Mouse (Mus musculus): ENCODE measurements around the gene Zbtb20. TPM values are rescaled to one million over a fixed set of nuclear protein-coding genes. Genes with fewer than 3 reads are reported as not detected.

Gene Zbtb20
- polyA plus RNA-seq, 1 experiment, result 11.2 TPM

DNA sequence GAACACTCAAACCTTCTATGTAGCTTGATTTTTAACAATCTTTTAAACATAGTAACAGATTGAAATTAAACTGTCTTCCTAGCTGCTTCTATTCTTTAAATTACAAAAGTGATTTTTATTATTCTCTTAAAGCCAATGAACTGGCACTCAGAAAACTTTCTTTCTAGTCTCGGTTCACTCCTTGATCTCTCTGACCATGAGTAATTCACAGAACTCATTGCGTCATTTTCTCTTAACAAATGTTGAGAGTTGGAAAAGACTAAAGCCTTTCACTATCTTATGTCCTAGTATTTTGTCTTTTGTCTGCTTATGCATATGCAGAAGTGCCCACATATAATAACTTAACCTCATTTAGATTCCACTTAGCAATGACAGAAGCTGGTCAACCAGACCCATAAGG is 525.3 kb downstream of the Zbtb20 start:
- 76% methylated on average over 2 of the region's 2 CpGs for WGBS

DNA sequence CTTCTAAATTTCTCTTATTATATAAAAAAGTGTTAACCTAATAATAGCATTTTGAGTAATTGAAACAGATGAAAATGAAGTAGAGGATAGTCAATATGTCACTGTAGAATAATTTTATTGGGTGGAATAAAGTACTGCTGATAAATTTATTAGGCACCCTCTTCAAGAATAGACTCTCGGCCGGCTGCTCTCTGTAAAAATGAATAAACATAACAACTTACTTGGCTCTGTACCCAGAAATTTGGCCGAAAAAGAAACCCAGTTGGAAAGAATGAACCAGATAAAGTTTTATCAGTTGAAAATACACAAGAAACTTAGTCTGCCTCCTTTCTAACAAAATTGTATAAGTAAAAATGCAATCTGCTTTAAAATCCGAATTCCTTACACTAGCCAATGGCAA is 527.2 kb downstream of the Zbtb20 start:
- Histone ChIP-seq H3K4me3 (replicated peaks; ENCODE audit: control insufficient read depth, low read depth, low read length) (no peak overlapping the region), H3K4me1 (ENCODE audit: control insufficient read depth, insufficient read depth, low read length) (no peaks in the 10 kb centered on the region), H3K27ac (ENCODE audit: control insufficient read depth, insufficient read depth, low read depth, low read length, poor library complexity) (no peak overlapping the region)
- 81% methylated on average over 4 of the region's 4 CpGs for WGBS
- TF ChIP-seq POLR2A (IDR thresholded peaks at IDR 0.05; ENCODE audit: borderline replicate concordance, control insufficient read depth, low read depth, low read length) (no peak), CTCF (IDR thresholded peaks at IDR 0.05; ENCODE audit: control insufficient read depth, insufficient read depth, low read length) (no peak)

More for the DNA sequence above, 525.3 kb downstream of the Zbtb20 start:
- Histone ChIP-seq H3K27ac (ENCODE audit: control insufficient read depth, insufficient read depth, low read depth, low read length, poor library complexity) (no peak overlapping the region), H3K4me1 (ENCODE audit: control insufficient read depth, insufficient read depth, low read length) (no peaks in the 10 kb centered on the region), H3K4me3 (replicated peaks; ENCODE audit: control insufficient read depth, low read depth, low read length) (no peak overlapping the region)
- no peak for TF ChIP-seq POLR2A (IDR thresholded peaks at IDR 0.05; ENCODE audit: borderline replicate concordance, control insufficient read depth, low read depth, low read length)
- no peak for TF ChIP-seq CTCF (IDR thresholded peaks at IDR 0.05; ENCODE audit: control insufficient read depth, insufficient read depth, low read length)

DNA sequence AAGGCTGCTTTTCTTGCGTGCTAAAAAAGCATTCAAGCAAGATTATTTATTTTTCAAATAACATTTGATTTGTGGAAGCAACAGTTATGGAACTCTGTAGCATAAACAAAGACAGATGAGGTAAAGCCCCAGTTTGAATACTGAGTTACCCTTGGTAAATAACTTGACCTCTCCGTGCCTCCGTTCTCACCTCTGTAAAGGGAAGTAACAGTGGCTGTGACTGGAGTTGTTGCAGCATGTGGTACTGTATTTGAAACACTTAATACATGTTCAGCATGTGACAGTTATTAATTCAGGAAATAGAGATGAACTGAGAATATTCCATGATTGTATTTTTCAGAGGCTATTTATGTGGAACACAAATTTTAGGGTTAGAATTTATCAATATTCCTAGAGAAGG is 529.4 kb downstream of the Zbtb20 start:
- TF ChIP-seq POLR2A (IDR thresholded peaks at IDR 0.05; ENCODE audit: borderline replicate concordance, control insufficient read depth, low read depth, low read length) (no peak), CTCF (IDR thresholded peaks at IDR 0.05; ENCODE audit: control insufficient read depth, insufficient read depth, low read length) (no peak)
- Histone ChIP-seq H3K4me1 (ENCODE audit: control insufficient read depth, insufficient read depth, low read length) (no peaks in the 10 kb centered on the region; the same call in 1 of the 2 replicates), H3K4me3 (replicated peaks; ENCODE audit: control insufficient read depth, low read depth, low read length) (no peak overlapping the region), H3K27ac (ENCODE audit: control insufficient read depth, insufficient read depth, low read depth, low read length, poor library complexity) (no peak overlapping the region)
- 83% methylated on average over 3 of the region's 3 CpGs for WGBS

DNA sequence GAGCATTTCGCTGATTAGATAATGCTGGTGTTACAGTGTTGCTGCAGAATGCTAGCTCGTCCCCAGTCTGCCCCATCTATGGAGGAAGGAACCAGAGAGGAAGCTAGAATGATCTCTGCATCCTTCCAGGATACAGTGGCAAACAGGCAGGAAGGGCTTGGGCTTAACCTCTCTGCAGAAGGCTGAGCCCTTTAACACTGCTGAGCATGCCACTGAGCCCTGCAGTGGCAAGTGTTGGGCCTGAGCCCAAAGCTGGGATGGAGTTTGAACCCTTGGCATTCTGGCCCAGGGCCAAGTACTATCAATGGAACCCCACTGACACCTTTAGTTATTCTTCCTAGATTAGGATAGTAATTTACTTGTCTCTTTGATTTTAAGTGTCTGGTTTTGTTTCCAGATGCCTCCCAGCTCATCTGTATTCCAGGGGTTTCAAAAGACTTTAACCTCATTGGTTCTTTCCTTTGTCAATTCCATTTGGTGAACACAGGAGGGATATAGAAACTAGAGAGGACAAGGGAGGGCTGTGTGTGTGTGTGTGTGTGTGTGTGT is 532.0 kb downstream of the Zbtb20 start:
- TF ChIP-seq POLR2A (IDR thresholded peaks at IDR 0.05; ENCODE audit: borderline replicate concordance, control insufficient read depth, low read depth, low read length) (no peak), CTCF (IDR thresholded peaks at IDR 0.05; ENCODE audit: control insufficient read depth, insufficient read depth, low read length) (no peak)
- H3K4me1 ChIP-seq (ENCODE audit: control insufficient read depth, insufficient read depth, low read length), result no peaks in the 10 kb centered on the region; the same call in 1 of the 2 replicates
- H3K27ac ChIP-seq (ENCODE audit: control insufficient read depth, insufficient read depth, low read depth, low read length, poor library complexity), result no peak overlapping the region
- 63% methylated on average over 2 of the region's 2 CpGs for WGBS
- H3K4me3 ChIP-seq (replicated peaks; ENCODE audit: control insufficient read depth, low read depth, low read length), result no peak overlapping the region

DNA sequence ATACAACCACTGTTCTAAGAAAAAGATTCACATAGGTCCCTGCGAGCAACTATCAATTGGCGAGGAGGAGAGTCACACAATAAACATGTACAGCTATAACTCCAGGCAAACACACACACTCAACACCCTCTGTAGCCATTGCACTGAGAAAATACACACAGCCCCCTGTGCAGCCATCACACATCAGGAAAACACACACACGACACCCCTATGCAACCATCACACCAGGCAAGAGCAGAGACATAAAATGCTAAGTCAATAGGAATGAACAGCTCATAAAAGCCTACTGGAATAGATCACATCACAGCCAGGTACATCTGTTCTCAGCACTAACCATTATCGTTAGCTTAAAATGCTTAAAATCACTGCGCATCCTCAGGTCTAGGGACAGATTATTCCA is 532.9 kb downstream of the Zbtb20 start:
- no peak for TF ChIP-seq CTCF (IDR thresholded peaks at IDR 0.05; ENCODE audit: control insufficient read depth, insufficient read depth, low read length)
- TF ChIP-seq POLR2A (IDR thresholded peaks at IDR 0.05; ENCODE audit: borderline replicate concordance, control insufficient read depth, low read depth, low read length), result no peak
- Histone ChIP-seq H3K4me1 (ENCODE audit: control insufficient read depth, insufficient read depth, low read length) (no peaks in the 10 kb centered on the region; the same call in 1 of the 2 replicates), H3K4me3 (replicated peaks; ENCODE audit: control insufficient read depth, low read depth, low read length) (no peak overlapping the region), H3K27ac (ENCODE audit: control insufficient read depth, insufficient read depth, low read depth, low read length, poor library complexity) (no peak overlapping the region)
- 78% methylated on average over 5 of the region's 5 CpGs for WGBS

DNA sequence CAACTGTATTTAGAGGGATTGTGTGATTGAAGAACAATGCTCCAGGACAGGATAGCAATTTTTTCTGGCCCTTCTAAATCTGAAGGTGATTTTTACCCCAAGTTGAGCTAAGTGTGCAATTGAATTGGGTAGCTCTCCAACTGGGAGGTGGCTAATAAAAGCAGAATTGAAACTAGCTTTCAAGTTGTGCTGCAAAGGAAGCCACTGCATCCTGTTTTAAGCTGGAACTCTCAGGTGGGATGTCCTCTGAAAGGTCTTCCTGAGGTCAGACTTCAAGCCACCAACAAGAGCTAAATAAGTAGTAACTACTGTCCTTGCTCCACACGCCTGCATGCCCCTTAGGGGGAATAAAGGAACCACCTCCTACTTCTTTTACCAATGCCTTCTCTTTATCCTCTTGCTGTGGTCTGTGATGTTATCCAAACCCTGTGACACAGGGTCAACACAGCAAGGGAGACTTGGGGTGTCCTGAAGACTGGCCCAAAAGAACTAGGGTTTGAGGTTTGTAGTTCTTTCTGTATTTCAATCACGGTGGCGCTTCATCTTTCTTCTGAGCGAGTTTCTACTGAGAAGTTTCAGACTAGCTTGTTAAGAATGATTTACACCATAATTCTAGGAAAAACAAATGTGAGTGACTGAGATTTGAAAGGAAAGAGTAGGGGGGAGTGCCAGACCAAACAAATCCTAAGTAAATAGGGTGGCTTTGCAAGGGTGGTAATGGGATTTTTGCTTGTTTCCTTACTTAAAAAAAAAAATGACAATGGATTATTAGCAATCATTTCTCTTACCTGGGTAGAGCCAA is 533.6 kb downstream of the Zbtb20 start:
- TF ChIP-seq POLR2A (IDR thresholded peaks at IDR 0.05; ENCODE audit: borderline replicate concordance, control insufficient read depth, low read depth, low read length) (no peak), CTCF (IDR thresholded peaks at IDR 0.05; ENCODE audit: control insufficient read depth, insufficient read depth, low read length) (no peak)
- H3K4me1 ChIP-seq (ENCODE audit: control insufficient read depth, insufficient read depth, low read length), result no peaks in the 10 kb centered on the region; the same call in 1 of the 2 replicates
- 27% methylated on average over 4 of the region's 4 CpGs for WGBS

DNA sequence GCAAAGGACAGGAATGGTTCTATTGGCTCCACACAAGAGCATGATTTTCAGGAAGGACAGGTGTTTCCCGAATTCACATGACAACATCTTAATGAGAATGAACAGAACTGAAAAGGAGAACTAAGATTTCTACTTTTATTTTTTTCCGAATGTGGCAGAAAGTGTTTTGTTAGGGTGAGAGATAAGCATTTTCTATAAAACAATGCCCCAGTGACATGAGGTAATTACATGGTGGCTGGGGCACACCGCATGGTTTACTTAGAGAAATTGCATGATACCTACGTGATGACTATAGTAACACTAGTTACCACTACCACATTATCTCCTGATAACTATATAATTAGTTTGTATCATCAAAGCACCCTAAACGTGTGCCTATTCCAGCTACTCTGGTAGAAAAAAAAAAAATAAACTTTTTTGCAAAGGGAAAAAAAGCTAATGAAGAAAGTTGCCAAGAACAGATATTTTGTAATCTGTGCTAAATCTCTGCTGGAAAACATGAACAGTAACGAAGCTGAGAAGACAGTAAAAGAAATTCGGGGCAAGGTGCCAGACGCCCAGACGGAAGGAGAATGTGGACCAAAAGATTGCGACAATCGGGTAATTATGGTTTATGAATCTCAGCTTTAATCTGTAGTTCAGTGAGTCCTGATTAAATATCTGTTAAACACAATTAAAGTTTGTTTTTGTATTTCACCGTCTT is 534.4 kb downstream of the Zbtb20 start:
- WGBS, result 50% methylated on average over 12 of the region's 12 CpGs
- H3K4me1 ChIP-seq (ENCODE audit: control insufficient read depth, insufficient read depth, low read length), result no peaks in the 10 kb centered on the region; the same call in 1 of the 2 replicates
- no peak for TF ChIP-seq CTCF (IDR thresholded peaks at IDR 0.05; ENCODE audit: control insufficient read depth, insufficient read depth, low read length)
- no peak for TF ChIP-seq POLR2A (IDR thresholded peaks at IDR 0.05; ENCODE audit: borderline replicate concordance, control insufficient read depth, low read depth, low read length)
- H3K4me3 ChIP-seq (replicated peaks; ENCODE audit: control insufficient read depth, low read depth, low read length), result no peak overlapping the region
- H3K27ac ChIP-seq (ENCODE audit: control insufficient read depth, insufficient read depth, low read depth, low read length, poor library complexity), result no peak overlapping the region

More for the DNA sequence above, 533.6 kb downstream of the Zbtb20 start:
- Histone ChIP-seq H3K4me3 (replicated peaks; ENCODE audit: control insufficient read depth, low read depth, low read length) (no peak overlapping the region), H3K27ac (ENCODE audit: control insufficient read depth, insufficient read depth, low read depth, low read length, poor library complexity) (no peak overlapping the region)

DNA sequence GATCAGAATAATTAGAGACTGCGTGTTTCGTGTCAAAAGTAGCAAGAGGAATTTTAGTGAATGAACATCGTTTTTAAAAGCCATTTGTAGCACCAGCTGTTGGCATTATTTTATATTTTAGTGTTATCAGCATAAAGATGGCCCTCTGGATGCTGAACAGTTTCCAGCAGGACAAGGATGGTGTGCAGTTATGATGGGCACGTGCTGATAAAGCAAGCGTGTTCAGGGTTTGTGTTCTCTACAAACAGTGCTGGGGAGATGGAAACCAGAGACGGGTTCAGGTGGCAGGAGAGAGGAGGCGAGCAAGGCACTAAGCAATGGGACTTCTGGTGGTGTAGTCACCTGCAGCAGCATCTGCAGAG is 534.9 kb downstream of the Zbtb20 start:
- TF ChIP-seq POLR2A (IDR thresholded peaks at IDR 0.05; ENCODE audit: borderline replicate concordance, control insufficient read depth, low read depth, low read length) (no peak), CTCF (IDR thresholded peaks at IDR 0.05; ENCODE audit: control insufficient read depth, insufficient read depth, low read length) (no peak)
- Histone ChIP-seq H3K4me1 (ENCODE audit: control insufficient read depth, insufficient read depth, low read length) (no peaks in the 10 kb centered on the region; the same call in 1 of the 2 replicates), H3K4me3 (replicated peaks; ENCODE audit: control insufficient read depth, low read depth, low read length) (no peak overlapping the region), H3K27ac (ENCODE audit: control insufficient read depth, insufficient read depth, low read depth, low read length, poor library complexity) (no peak overlapping the region)
- 81% methylated on average over 7 of the region's 7 CpGs for WGBS

Measured in bone marrow, adult 2 months (tissue).